Mouse (Mus musculus) embryonic facial prominence, embryonic 14.5 days (tissue): ENCODE data around the gene Kndc1. TPM values are rescaled to one million over a fixed set of nuclear protein-coding genes. Genes with fewer than 3 reads are reported as not detected.

Experiments
- microRNA counts: library from miRNA; unstranded; fragments of <30 nt; microRNA quantifications from one replicate; lab custom pipeline; 2017
- microRNA-seq: library from miRNA; unstranded; fragments of <30 nt; microRNA quantifications from one replicate; pipeline ENCODE4, GENCODE M21; 2016; ENCODE audit warnings: borderline number of aligned reads
- polyA plus RNA-seq: library from polyadenylated mRNA; unstranded; fragments of >200 nt; fragmentation: Nextera tagmentation; extraction: Ambion mirVana; gene quantifications from 2 replicates; pipeline ENCODE4 v1.2.1, GENCODE M21; 2014

Kndc1 gene
- polyA plus RNA-seq, 1 experiment from 2014 or later: 1.5 TPM

MicroRNAs within 50 kb of the gene (microRNA counts, 519-probe panel; counts per million panel counts)
- microRNA mmu-miR-202-3p (lab: Ali Mortazavi, UCI) (1,978 counts per million, percentile 18 among the panel's probes with 10 or more counts), microRNA mmu-miR-202-5p (lab: Ali Mortazavi, UCI) (2,588 counts per million, percentile 54 among the panel's probes with 10 or more counts)

Small RNA genes within 50 kb of the gene (microRNA-seq; reads per million reads assigned to microRNA genes)
- not detected for gene Mir202
- 0.83 reads per million for gene Mir7062
- not detected for gene mmu-mir-7686

Other genes with a start within 250 kb of the Kndc1 start
- 0.41 and 1.6 TPM in 2 replicates for gene Cfap46, start 210.9 kb upstream of the Kndc1 start, polyA plus RNA-seq
- 0.81 and 0.93 TPM in 2 replicates for gene Adgra1, start 60.5 kb upstream of the Kndc1 start, polyA plus RNA-seq
- 0.22 TPM in 1 of 2 replicates, not detected in the other for gene Utf1, start 49.1 kb downstream of the Kndc1 start, polyA plus RNA-seq
- gene 6430531B16Rik, start 84.1 kb downstream of the Kndc1 start, polyA plus RNA-seq: 0.48 and 2.4 TPM in 2 replicates
- 1.5 and 2.4 TPM in 2 replicates for gene Adam8, start 97.9 kb downstream of the Kndc1 start, polyA plus RNA-seq
- 31.1 and 31.4 TPM in 2 replicates for gene Zfp511, start 141.7 kb downstream of the Kndc1 start, polyA plus RNA-seq
- gene Tubgcp2, start 142.0 kb downstream of the Kndc1 start, polyA plus RNA-seq: 46.2 and 58.5 TPM in 2 replicates
- not detected in 2 replicates for gene Msx3, start 154.4 kb downstream of the Kndc1 start, polyA plus RNA-seq
- 3.4 and 3.6 TPM in 2 replicates for gene Caly, start 187.9 kb downstream of the Kndc1 start, polyA plus RNA-seq
- 0.60 TPM in 1 of 2 replicates, not detected in the other for gene Prap1, start 198.7 kb downstream of the Kndc1 start, polyA plus RNA-seq
- gene Fuom, start 207.7 kb downstream of the Kndc1 start, polyA plus RNA-seq: 26.0 and 29.4 TPM in 2 replicates
- gene Paox, start 221.1 kb downstream of the Kndc1 start, polyA plus RNA-seq: 16.7 and 17.8 TPM in 2 replicates
- 136 and 146 TPM in 2 replicates for gene Echs1, start 221.8 kb downstream of the Kndc1 start, polyA plus RNA-seq
- 25.0 and 25.4 TPM in 2 replicates for gene Mtg1, start 242.9 kb downstream of the Kndc1 start, polyA plus RNA-seq